Mouse (Mus musculus): ENCODE data around the gene Cblb. TPM values are rescaled to one million over a fixed set of nuclear protein-coding genes. Genes with fewer than 3 reads are reported as not detected.

The Cblb gene
- polyA plus RNA-seq, 1 experiment from 2014 or later = 2.1 TPM

DNA sequence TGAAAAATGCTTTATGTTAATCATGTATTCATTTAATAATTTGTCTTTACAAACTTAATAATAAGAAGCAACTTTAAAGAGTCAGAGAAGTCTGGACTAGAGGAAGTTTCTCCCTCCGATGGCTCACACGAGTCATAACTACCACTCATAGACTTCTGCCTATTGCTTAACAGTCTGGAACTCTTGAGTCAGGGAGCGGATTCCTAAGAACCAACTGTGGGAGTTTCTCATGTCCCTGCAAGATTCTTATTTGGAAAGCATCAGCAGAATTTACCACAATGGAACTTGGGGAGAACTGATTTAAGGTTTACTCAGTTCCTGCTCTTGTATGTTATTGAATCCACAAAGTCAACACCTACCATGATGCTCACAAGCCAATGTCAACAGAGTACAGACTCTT, 31.0 kb upstream of the Cblb start:
- H3K4me2 ChIP-seq (ENCODE audit: low read depth, low read length) = no peak overlapping the region
- no peaks in the 10 kb centered on the region for H3K36me3 ChIP-seq (replicated peaks; ENCODE audit: insufficient read depth, low read length)
- 72% methylated on average over 3 of the region's 3 CpGs for WGBS (ENCODE audit: insufficient replicate concordance)
- no peak for DNase-seq
- H3K9me3 ChIP-seq (ENCODE audit: low read length) = no peaks in the 10 kb centered on the region
- no peak overlapping the region for H3K9ac ChIP-seq (replicated peaks)
- ATAC-seq = no peak
- no peak overlapping the region for H3K4me3 ChIP-seq (ENCODE audit: low read depth, low read length)
- H3K4me1 ChIP-seq (ENCODE audit: insufficient read depth) = no peaks in the 10 kb centered on the region
- no peaks in the 10 kb centered on the region for H3K27me3 ChIP-seq (ENCODE audit: insufficient read depth, low read length)
- no peak overlapping the region for H3K27ac ChIP-seq (ENCODE audit: low read depth)
- TF ChIP-seq CTCF (IDR thresholded peaks at IDR 0.05; ENCODE audit: low read depth) (no peak), EP300 (IDR thresholded peaks at IDR 0.05; ENCODE audit: low read depth) (no peak)

DNA sequence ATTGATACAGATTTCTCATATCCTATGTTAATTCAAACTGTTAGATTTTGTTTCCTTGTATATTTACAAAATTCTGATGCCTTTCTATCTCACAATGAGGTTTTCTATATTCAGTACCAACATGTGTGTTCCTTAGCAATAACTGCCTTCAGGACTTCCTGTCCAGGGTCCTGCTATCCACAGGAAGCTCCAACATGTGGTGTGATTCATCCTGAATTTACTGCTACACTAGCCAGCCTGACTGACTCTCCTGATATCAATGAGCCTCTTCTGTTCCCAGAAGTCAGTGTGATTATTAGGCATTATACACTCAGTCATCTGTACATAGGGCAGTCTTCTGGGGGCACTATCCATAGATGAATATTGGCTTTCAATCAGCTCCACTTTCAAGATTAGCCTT, 30.2 kb upstream of the Cblb start:
- ATAC-seq = no peak
- no peak overlapping the region for H3K4me3 ChIP-seq (ENCODE audit: low read depth, low read length)
- TF ChIP-seq EP300 (IDR thresholded peaks at IDR 0.05; ENCODE audit: low read depth) (no peak), CTCF (IDR thresholded peaks at IDR 0.05; ENCODE audit: low read depth) (no peak)

DNA sequence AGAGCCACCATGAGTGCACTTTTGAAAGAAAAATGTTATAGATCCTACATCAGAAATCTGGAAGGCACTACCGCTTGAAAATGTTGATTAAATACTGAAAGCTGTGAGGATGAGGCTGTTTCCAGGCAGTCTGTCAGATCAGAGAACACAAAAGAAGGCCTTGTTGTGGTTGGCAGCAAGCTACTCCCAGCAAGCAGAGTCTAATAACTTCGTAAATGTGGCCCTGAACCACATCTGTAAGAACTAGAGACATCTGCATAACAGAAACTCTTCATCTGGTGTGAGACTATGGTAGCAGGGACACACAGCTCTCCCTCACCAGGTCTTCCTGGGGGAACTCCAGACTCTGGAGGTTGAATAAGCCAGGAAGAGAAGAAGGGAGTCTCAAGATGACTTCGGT, 24.0 kb upstream of the Cblb start:
- Histone ChIP-seq H3K4me1 (ENCODE audit: insufficient read depth) (no peaks in the 10 kb centered on the region), H3K9ac (replicated peaks) (no peak overlapping the region), H3K9me3 (ENCODE audit: low read length) (no peaks in the 10 kb centered on the region), H3K36me3 (replicated peaks; ENCODE audit: insufficient read depth, low read length) (no peaks in the 10 kb centered on the region), H3K27ac (ENCODE audit: low read depth) (no peak overlapping the region), H3K4me2 (ENCODE audit: low read depth, low read length) (no peak overlapping the region), H3K27me3 (ENCODE audit: insufficient read depth, low read length) (no peaks in the 10 kb centered on the region), H3K4me3 (ENCODE audit: low read depth, low read length) (no peak overlapping the region)
- DNase-seq (no peak), ATAC-seq (no peak)
- WGBS (ENCODE audit: insufficient replicate concordance) = 74% methylated on average over 3 of the region's 3 CpGs
- no peak for TF ChIP-seq EP300 (IDR thresholded peaks at IDR 0.05; ENCODE audit: low read depth)
- no peak for TF ChIP-seq CTCF (IDR thresholded peaks at IDR 0.05; ENCODE audit: low read depth)

More for the DNA sequence above, 30.2 kb upstream of the Cblb start:
- no peaks in the 10 kb centered on the region for H3K36me3 ChIP-seq (replicated peaks; ENCODE audit: insufficient read depth, low read length)
- H3K4me1 ChIP-seq (ENCODE audit: insufficient read depth) = no peaks in the 10 kb centered on the region
- DNase-seq = no peak
- H3K4me2 ChIP-seq (ENCODE audit: low read depth, low read length) = no peak overlapping the region
- no peaks in the 10 kb centered on the region for H3K27me3 ChIP-seq (ENCODE audit: insufficient read depth, low read length)
- no peak overlapping the region for H3K9ac ChIP-seq (replicated peaks)
- no peak overlapping the region for H3K27ac ChIP-seq (ENCODE audit: low read depth)
- no peaks in the 10 kb centered on the region for H3K9me3 ChIP-seq (ENCODE audit: low read length)

DNA sequence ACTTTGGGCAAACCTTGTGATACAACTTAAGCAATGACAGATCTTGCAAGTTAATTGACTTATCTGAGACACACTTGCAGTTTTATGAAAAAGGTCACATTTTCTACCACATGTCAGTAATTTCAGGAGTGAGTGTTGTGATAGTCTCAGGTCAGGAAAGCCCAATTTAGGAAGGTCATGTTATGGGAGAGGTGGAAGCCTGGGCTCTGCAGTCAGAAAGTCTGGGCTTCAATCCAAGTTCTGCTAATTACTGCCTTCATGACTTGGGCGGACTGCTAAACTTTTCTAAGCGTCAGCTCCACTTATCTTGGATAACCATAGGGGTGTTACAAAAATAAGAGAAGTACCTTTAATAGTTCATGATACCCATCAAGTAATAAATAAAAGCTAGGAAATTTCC, 22.6 kb upstream of the Cblb start:
- TF ChIP-seq CTCF (IDR thresholded peaks at IDR 0.05; ENCODE audit: low read depth) (no peak), EP300 (IDR thresholded peaks at IDR 0.05; ENCODE audit: low read depth) (no peak)
- Histone ChIP-seq H3K4me1 (ENCODE audit: insufficient read depth) (no peaks in the 10 kb centered on the region), H3K9me3 (ENCODE audit: low read length) (no peaks in the 10 kb centered on the region), H3K27me3 (ENCODE audit: insufficient read depth, low read length) (no peaks in the 10 kb centered on the region), H3K36me3 (replicated peaks; ENCODE audit: insufficient read depth, low read length) (no peaks in the 10 kb centered on the region), H3K9ac (replicated peaks) (no peak overlapping the region), H3K4me3 (ENCODE audit: low read depth, low read length) (no peak overlapping the region), H3K4me2 (ENCODE audit: low read depth, low read length) (no peak overlapping the region), H3K27ac (ENCODE audit: low read depth) (no peak overlapping the region)
- no peak for DNase-seq
- WGBS (ENCODE audit: insufficient replicate concordance) = 73% methylated on average over 2 of the region's 2 CpGs
- no peak for ATAC-seq

DNA sequence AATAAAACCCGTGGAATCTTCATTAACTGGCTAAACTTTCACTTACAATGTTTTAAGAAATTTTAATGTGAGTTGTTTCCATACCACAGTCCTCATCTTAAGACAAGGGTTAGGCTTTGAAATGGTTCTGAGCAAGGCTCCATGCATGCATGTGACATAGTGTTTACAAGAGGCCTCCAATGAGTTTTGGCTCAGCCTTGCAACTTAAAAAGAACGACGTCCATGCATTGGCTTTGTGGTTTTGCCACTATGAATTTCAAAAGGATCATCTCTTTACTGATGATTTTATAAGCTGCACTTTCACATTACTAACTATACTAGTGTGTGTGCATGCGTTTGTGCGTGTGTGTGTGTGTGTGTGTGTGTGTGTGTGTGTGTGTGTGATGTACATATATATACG, 21.6 kb upstream of the Cblb start:
- ATAC-seq (no peak), DNase-seq (no peak)
- Histone ChIP-seq H3K4me1 (ENCODE audit: insufficient read depth) (no peaks in the 10 kb centered on the region), H3K27ac (ENCODE audit: low read depth) (no peak overlapping the region), H3K4me2 (ENCODE audit: low read depth, low read length) (no peak overlapping the region), H3K4me3 (ENCODE audit: low read depth, low read length) (no peak overlapping the region), H3K9ac (replicated peaks) (no peak overlapping the region), H3K27me3 (ENCODE audit: insufficient read depth, low read length) (no peaks in the 10 kb centered on the region), H3K9me3 (ENCODE audit: low read length) (no peaks in the 10 kb centered on the region), H3K36me3 (replicated peaks; ENCODE audit: insufficient read depth, low read length) (no peaks in the 10 kb centered on the region)
- 83% methylated on average over 6 of the region's 6 CpGs for WGBS (ENCODE audit: insufficient replicate concordance)
- no peak for TF ChIP-seq CTCF (IDR thresholded peaks at IDR 0.05; ENCODE audit: low read depth)
- TF ChIP-seq EP300 (IDR thresholded peaks at IDR 0.05; ENCODE audit: low read depth) = no peak

DNA sequence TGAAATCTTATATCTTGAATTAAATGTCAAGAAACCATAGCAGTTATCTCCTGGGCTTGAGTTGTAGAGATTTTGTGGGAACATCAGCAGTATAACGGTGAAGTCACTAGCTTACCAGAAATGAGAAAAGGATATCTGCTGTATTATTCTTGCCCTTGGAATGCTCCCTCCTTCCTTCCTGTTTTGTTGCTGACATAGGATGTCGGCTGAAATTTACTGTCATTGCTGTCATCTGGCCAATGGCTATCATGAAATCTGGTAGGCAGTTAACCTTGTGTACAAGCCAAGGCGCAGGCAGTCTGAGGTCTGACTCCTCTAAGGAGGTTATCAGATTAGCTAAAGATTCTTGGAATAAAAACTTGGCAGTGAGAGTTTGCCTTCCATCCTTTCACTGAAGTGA, 18.0 kb upstream of the Cblb start:
- DNase-seq (no peak), ATAC-seq (0 out of 2 replicates have a peak, but pooled peaks have one; percentile 15)
- H3K36me3 ChIP-seq (replicated peaks; ENCODE audit: insufficient read depth, low read length) = no peaks in the 10 kb centered on the region
- 56% methylated on average over 3 of the region's 3 CpGs for WGBS (ENCODE audit: insufficient replicate concordance)
- no peaks in the 10 kb centered on the region for H3K27me3 ChIP-seq (ENCODE audit: insufficient read depth, low read length)
- no peak overlapping the region for H3K9ac ChIP-seq (replicated peaks)
- H3K4me2 ChIP-seq (ENCODE audit: low read depth, low read length) = no peak overlapping the region
- TF ChIP-seq CTCF (IDR thresholded peaks at IDR 0.05; ENCODE audit: low read depth) (no peak), EP300 (IDR thresholded peaks at IDR 0.05; ENCODE audit: low read depth) (peak; percentile 70; the same call in 1 of the 2 replicates)
- H3K4me1 ChIP-seq (ENCODE audit: insufficient read depth) = no peaks in the 10 kb centered on the region
- no peak overlapping the region for H3K27ac ChIP-seq (ENCODE audit: low read depth)
- H3K4me3 ChIP-seq (ENCODE audit: low read depth, low read length) = no peak overlapping the region
- no peaks in the 10 kb centered on the region for H3K9me3 ChIP-seq (ENCODE audit: low read length)

DNA sequence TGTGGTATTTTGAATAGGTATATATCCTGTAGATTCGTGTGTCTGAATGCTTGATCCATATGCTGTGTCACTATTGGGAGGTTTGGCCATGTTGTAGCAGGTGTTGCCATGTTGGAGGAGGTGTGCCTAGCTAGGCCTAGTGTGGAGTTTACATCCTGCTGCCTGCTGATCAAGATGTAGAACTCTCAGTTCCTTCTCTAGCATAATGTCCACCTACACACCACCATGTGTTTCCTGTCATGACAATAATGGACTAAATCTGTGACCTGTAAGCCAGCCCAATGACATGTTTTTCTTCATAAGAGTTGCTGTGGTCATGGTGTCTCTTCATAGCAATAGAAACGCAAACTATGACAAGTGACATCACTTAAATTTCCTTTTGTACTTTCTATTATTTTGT, 17.2 kb upstream of the Cblb start:
- Histone ChIP-seq H3K4me3 (ENCODE audit: low read depth, low read length) (no peak overlapping the region), H3K9ac (replicated peaks) (no peak overlapping the region), H3K27me3 (ENCODE audit: insufficient read depth, low read length) (no peaks in the 10 kb centered on the region), H3K36me3 (replicated peaks; ENCODE audit: insufficient read depth, low read length) (no peaks in the 10 kb centered on the region), H3K4me2 (ENCODE audit: low read depth, low read length) (no peak overlapping the region), H3K4me1 (ENCODE audit: insufficient read depth) (no peaks in the 10 kb centered on the region), H3K27ac (ENCODE audit: low read depth) (no peak overlapping the region), H3K9me3 (ENCODE audit: low read length) (no peaks in the 10 kb centered on the region)
- TF ChIP-seq EP300 (IDR thresholded peaks at IDR 0.05; ENCODE audit: low read depth) (no peak), CTCF (IDR thresholded peaks at IDR 0.05; ENCODE audit: low read depth) (no peak)
- WGBS (ENCODE audit: insufficient replicate concordance) = 70% methylated on average over 2 of the region's 2 CpGs
- DNase-seq (no peak), ATAC-seq (no peak)

All from liver, postnatal 0 days (tissue).